Mouse (Mus musculus) hindbrain, postnatal 0 days (tissue): ENCODE measurements at regions not wholly inside any gene's neighbourhood (a gene's known extent, or its start where the extent isn't known, plus 50 kb on each side); places are given as distances from the start of the nearest gene placed in this dataset.

Experiments used
- ATAC-seq: fragments of 200-750 bp; cut with Nextera tagmentation; 2 replicates; pipeline ENCODE4 v1.8.0; 2017; ENCODE audit warnings: mild to moderate bottlenecking, moderate TSS enrichment, moderate library complexity
- DNase-seq: peaks from one replicate; pipeline ENCODE4 v3.0.0-alpha.2; 2015; ENCODE audit warnings: low spot score
- H3K27ac ChIP-seq: fragments of 300-500 bp; sonication (generic); 2 replicates; pipeline ENCODE4 v1.5.1; 2014; ENCODE audit warnings: mild to moderate bottlenecking
- H3K27me3 ChIP-seq: fragments of 300-500 bp; sonication (generic); 2 replicates; pipeline ENCODE4 v1.6.1; 2014; ENCODE audit warnings: low read length, mixed read lengths; ENCODE audit not compliant: insufficient read depth
- H3K36me3 ChIP-seq: fragments of 300-500 bp; sonication (generic); 2 replicates; pipeline ENCODE4 v1.6.1; 2014; ENCODE audit warnings: low read length, mixed read lengths; ENCODE audit not compliant: insufficient read depth
- H3K4me1 ChIP-seq: fragments of 300-500 bp; sonication (generic); 2 replicates; pipeline ENCODE4 v1.6.1; 2014; ENCODE audit warnings: antibody characterized with exemption, low read length, mixed read lengths; ENCODE audit not compliant: insufficient read depth
- H3K4me2 ChIP-seq: fragments of 300-500 bp; sonication (generic); 2 replicates; pipeline ENCODE4 v1.6.1; 2014; ENCODE audit warnings: low read depth, mild to moderate bottlenecking, low read length, moderate library complexity, mixed read lengths
- H3K4me3 ChIP-seq: fragments of 300-500 bp; sonication (generic); 2 replicates; pipeline ENCODE4 v1.5.1; 2014; ENCODE audit warnings: low read length
- H3K9ac ChIP-seq: fragments of 300-500 bp; sonication (generic); replicated peaks from 2 replicates; pipeline ENCODE4 v1.6.1; 2014; ENCODE audit warnings: mild to moderate bottlenecking, low read length, moderate library complexity, mixed read lengths
- H3K9me3 ChIP-seq: fragments of 300-500 bp; sonication (generic); 2 replicates; pipeline ENCODE4 v1.6.1; 2016; ENCODE audit warnings: low read length, mixed read lengths
- CTCF ChIP-seq: IDR thresholded peaks from 2 replicates; pipeline ENCODE4 v1.5.1; 2016; ENCODE audit warnings: antibody characterized with exemption, control low read depth, low read depth
- WGBS: fragments of 180-500 bp; shearing (Covaris S2); extraction: QIAGEN DNeasy Blood & Tissue Kit; methylation state at CpG from one replicate; pipeline ENCODE4 v1.1.7; 2014; 5-methylcytosine and 5-hydroxymethylcytosine counted together

DNA sequence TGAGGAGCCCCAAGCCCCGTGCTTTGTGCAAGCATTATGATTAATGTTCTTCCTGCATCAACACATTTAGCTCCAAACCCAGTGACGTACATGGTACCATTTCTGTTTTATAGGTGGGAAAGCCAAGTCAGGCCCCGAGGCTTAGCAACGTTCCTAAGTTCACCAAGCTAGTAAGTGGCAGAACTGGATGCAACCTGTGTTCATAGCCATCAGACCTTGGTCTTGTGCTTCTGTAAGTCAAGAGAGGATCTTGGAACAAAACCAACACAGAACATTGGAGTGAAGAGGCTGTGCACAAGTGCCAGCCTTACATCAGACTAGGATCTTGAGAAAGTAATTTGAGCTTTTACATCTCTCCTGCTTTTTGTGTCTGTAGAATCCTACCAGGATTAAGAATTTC, 71.3 kb downstream of the Cdc7 start:
- Histone ChIP-seq H3K4me2 (no peak overlapping the region), H3K27ac (no peak overlapping the region), H3K9ac (no peak overlapping the region), H3K9me3 (no peaks in the 10 kb centered on the region), H3K4me3 (no peak overlapping the region), H3K36me3 (no peaks in the 10 kb centered on the region), H3K27me3 (no peaks in the 10 kb centered on the region), H3K4me1 (no peaks in the 10 kb centered on the region)
- ATAC-seq (no peak), DNase-seq (no peak)
- 69% methylated on average over 4 of the region's 4 CpGs for WGBS
- TF ChIP-seq CTCF = no peak

DNA sequence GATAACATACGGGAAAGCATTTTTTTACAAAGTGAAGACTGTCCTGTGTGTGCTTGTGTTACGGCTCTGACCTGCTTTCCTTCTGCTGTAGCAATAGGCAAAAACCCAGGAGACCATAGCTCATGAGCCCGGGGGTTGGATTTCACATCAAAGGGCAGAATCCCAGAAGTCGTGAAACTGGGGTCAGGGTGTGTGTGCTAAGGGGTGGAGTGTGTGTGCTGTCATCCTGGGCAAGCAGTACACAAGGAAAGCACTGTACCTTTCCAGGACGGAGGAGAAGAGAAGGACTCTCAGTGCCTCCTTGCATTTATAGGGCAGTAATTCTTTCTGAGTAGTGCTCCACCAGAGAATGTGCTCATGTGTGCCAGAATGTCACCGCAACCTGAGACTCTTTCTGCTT, 71.7 kb downstream of the Cdc7 start:
- 74% methylated on average over 6 of the region's 6 CpGs for WGBS
- Histone ChIP-seq H3K27me3 (no peaks in the 10 kb centered on the region), H3K4me3 (no peak overlapping the region), H3K36me3 (no peaks in the 10 kb centered on the region), H3K9ac (no peak overlapping the region), H3K4me1 (no peaks in the 10 kb centered on the region), H3K9me3 (no peaks in the 10 kb centered on the region), H3K4me2 (no peak overlapping the region), H3K27ac (no peak overlapping the region)
- DNase-seq (no peak), ATAC-seq (no peak)
- no peak for TF ChIP-seq CTCF

DNA sequence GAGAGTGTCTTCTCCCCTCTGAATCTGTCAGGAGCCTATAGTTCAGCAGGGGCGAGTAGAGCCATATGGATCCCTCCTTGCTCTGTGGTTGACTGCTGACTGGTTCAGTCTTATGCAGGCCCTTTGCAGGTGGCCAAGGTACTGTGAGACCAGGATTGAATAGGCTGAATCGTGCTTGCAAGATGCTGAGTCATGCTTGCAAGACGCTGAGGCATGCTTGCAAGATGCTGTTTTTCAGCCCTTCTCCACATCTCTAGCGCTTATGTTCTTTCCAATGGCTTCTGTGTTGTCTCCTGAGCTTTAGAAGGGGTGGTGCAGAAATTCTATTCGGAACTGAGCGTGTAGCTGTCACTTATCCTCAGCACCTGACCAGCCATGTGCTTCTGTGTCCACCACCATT, 72.4 kb downstream of the Cdc7 start:
- DNase-seq = no peak
- no peaks in the 10 kb centered on the region for H3K4me1 ChIP-seq
- TF ChIP-seq CTCF = no peak
- H3K4me2 ChIP-seq = no peak overlapping the region
- no peaks in the 10 kb centered on the region for H3K9me3 ChIP-seq
- H3K36me3 ChIP-seq = no peaks in the 10 kb centered on the region
- H3K27ac ChIP-seq = no peak overlapping the region
- H3K4me3 ChIP-seq = no peak overlapping the region
- H3K27me3 ChIP-seq = no peaks in the 10 kb centered on the region
- no peak overlapping the region for H3K9ac ChIP-seq
- WGBS = 77% methylated on average over 6 of the region's 6 CpGs
- 0 out of 2 replicates have a peak, but pooled peaks have one; percentile 29 for ATAC-seq

DNA sequence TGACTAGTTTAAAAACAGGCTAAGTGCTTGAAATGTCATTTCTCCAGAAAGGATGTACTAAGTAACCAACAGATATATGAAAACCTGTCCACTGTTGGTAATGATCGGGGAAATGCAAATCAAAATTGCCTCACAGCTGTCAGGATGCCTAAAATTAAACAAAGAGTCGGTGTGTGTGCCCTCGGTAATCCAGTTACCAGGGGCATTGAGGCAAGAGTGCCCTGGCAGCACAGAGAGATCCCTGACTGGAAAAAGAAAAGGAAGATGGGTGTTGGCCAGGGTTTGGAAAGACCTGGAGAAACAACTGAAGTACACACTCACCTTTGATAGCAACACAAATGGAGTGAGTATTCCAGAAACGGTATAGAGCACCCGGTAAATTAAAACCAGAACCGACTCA, 73.0 kb downstream of the Cdc7 start:
- H3K27ac ChIP-seq = no peak overlapping the region
- ATAC-seq = no peak

DNA sequence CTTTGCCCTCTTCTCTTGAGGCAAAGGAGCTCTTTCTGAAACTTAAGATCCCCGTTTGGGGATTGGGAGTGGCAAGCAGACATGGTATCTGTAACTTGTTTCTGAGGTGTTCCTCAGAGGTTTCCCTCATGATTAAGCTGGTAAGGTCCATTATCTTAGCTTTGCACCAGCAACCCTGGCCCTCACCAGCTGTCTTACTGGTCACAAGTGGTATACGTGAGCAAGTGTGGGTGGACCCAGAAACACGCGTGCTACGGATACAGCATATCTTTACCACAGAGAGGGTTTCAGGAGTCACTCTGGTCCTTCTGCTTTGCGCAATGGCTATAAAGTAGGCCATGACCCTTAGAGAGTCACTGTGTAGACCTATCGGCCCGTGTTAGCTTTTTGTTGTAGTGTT, 75.2 kb downstream of the Cdc7 start:
- 96% methylated on average over 8 of the region's 8 CpGs for WGBS
- ATAC-seq (no peak), DNase-seq (no peak)
- no peaks in the 10 kb centered on the region for H3K4me1 ChIP-seq
- no peaks in the 10 kb centered on the region for H3K27me3 ChIP-seq
- H3K9ac ChIP-seq = no peak overlapping the region
- H3K4me2 ChIP-seq = no peak overlapping the region
- H3K36me3 ChIP-seq = no peaks in the 10 kb centered on the region
- TF ChIP-seq CTCF = no peak
- H3K4me3 ChIP-seq = no peak overlapping the region
- H3K9me3 ChIP-seq = no peaks in the 10 kb centered on the region
- H3K27ac ChIP-seq = no peak overlapping the region

More for the DNA sequence above, 73.0 kb downstream of the Cdc7 start:
- H3K9ac ChIP-seq = no peak overlapping the region
- no peaks in the 10 kb centered on the region for H3K4me1 ChIP-seq
- H3K9me3 ChIP-seq = no peaks in the 10 kb centered on the region
- H3K4me2 ChIP-seq = no peak overlapping the region
- no peak for TF ChIP-seq CTCF
- WGBS = 54% methylated on average over 6 of the region's 6 CpGs
- H3K36me3 ChIP-seq = no peaks in the 10 kb centered on the region
- H3K4me3 ChIP-seq = no peak overlapping the region
- H3K27me3 ChIP-seq = no peaks in the 10 kb centered on the region
- no peak for DNase-seq

DNA sequence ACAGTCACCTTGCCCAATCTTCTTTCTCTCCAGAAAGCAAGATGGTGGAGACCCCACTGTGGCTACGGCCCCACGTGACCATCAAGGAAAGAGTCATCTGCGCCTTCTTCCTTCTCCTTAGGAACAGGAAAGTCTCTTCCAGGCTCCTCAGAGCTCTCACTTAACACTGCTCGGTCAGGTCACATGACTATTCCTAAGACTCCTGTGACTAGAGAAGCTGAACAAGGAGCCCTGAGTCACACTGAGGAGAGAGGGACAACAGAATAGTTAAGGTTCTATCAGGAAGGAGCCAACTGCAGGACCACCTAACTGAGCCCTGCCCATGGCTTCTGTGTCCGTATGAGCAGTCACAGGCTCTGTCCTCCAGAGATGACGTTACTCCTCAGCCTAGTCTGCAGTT, 75.8 kb downstream of the Cdc7 start:
- DNase-seq = no peak
- no peak for ATAC-seq
- H3K4me1 ChIP-seq = no peaks in the 10 kb centered on the region
- H3K4me2 ChIP-seq = no peak overlapping the region
- H3K27ac ChIP-seq = no peak overlapping the region
- no peaks in the 10 kb centered on the region for H3K36me3 ChIP-seq
- H3K4me3 ChIP-seq = no peak overlapping the region
- no peaks in the 10 kb centered on the region for H3K27me3 ChIP-seq
- no peak for TF ChIP-seq CTCF
- whole genome bisulfite sequencing = 89% methylated on average over 6 of the region's 6 CpGs
- H3K9me3 ChIP-seq = no peaks in the 10 kb centered on the region
- no peak overlapping the region for H3K9ac ChIP-seq

DNA sequence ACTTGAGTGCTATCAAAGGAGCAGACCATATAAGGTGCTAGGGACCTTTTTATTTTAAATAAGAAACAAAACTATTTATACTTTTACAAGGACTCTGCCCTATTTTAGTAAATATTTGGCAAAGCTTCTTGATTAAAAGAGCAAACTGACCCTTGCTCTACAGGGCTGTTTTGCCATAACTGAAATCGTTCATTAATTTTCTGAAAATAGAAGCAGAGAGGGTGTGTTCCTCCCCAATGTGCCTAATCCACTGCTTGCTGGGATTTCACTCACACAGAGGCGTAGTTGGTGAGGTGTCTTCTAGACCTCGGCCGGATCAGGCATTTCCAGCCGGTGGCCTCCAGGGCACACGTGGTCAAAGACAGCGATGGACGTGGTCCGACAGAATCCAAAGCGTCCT, 76.4 kb downstream of the Cdc7 start:
- TF ChIP-seq CTCF = no peak
- no peaks in the 10 kb centered on the region for H3K36me3 ChIP-seq
- no peak overlapping the region for H3K27ac ChIP-seq
- H3K4me3 ChIP-seq = no peak overlapping the region
- DNase-seq (no peak), ATAC-seq (no peak)
- WGBS = 87% methylated on average over 10 of the region's 10 CpGs
- H3K9ac ChIP-seq = no peak overlapping the region
- no peak overlapping the region for H3K4me2 ChIP-seq
- no peaks in the 10 kb centered on the region for H3K27me3 ChIP-seq
- H3K9me3 ChIP-seq = no peaks in the 10 kb centered on the region
- H3K4me1 ChIP-seq = no peaks in the 10 kb centered on the region
